In the genomic region with DNA sequence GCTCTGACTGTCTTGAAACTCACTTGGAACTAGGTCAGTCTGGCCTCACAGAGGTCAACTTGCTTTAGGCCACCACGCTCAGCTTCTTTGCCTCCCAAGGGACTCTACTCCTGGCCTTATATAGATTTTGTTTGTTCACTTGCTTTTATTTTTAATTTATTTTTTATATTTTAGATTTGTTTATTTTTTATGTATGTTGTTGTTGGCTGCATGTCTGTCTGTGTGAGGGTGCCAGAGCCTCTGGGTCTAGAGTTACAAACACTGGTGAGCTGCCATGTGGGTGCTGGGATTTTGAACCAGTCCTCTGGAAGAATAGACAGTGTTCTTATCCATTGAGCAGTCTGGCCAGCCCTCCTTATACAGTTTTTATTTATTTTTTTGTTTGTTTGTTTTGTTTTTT, we compare ENCODE assay signal across 11 mouse cellular contexts. TPM values are rescaled to one million over a fixed set of nuclear protein-coding genes. Genes with fewer than 3 reads are reported as not detected.
A peak's percentile ranks its signal among the peaks of the same experiment; 100 is the strongest.
DNase-seq lines count a peak whose midpoint lies in the region; ATAC-seq lines count a peak whose summit lies in the region.
"Had no signal": no experiment of that assay in that cellular context is flagged by ENCODE, and none has a peak within 500 bp of the region (broad histone marks: within the 10 kb centered on the region; RNA-seq: fewer than 3 reads in every experiment).

No protein-coding gene starts in this region.

- no peak for DNase-seq in heart, postnatal 14 days
- DNase-seq in thymus, postnatal 10 days (ENCODE audit: low spot score in 2 of 2): no peak
- no peak for DNase-seq in Muller cell, postnatal 12 days (ENCODE audit: inconsistent ontology term)
- DNase-seq: cerebellum, postnatal 14 days; kidney, adult 8-10 months; lung, adult 18-20 months had no signal

- H3K27ac ChIP-seq in heart, embryonic 13.5 days (replicated peaks): no peak overlapping the region
- no peak overlapping the region for H3K27ac ChIP-seq in hindbrain, embryonic 13.5 days
- H3K27ac ChIP-seq in neural tube, embryonic 13.5 days (replicated peaks): no peak overlapping the region

- peak overlapping the region; percentile 68 for H3K4me2 ChIP-seq in heart, embryonic 13.5 days
- H3K4me2 ChIP-seq in hindbrain, embryonic 13.5 days: peak overlapping the region; percentile 53
- peak overlapping the region; percentile 54 for H3K4me2 ChIP-seq in neural tube, embryonic 13.5 days

- ATAC-seq in heart, embryonic 13.5 days (ENCODE audit: extremely low read depth, insufficient number of reproducible peaks, low FRiP score, low TSS enrichment): no peak
- ATAC-seq in megakaryocyte, adult 5-6 weeks (ENCODE audit: poor library complexity, severe bottlenecking): no peak
- no peak for ATAC-seq in hindbrain, embryonic 13.5 days (ENCODE audit: low FRiP score)
- ATAC-seq in neural tube, embryonic 13.5 days (ENCODE audit: low read depth): no peak

- no peaks in the 10 kb centered on the region for H3K9me3 ChIP-seq in heart, embryonic 13.5 days
- H3K9me3 ChIP-seq in megakaryocyte, embryonic 14.5 days: no peaks in the 10 kb centered on the region
- no peaks in the 10 kb centered on the region for H3K9me3 ChIP-seq in hindbrain, embryonic 13.5 days
- no peaks in the 10 kb centered on the region for H3K9me3 ChIP-seq in neural tube, embryonic 13.5 days

- peaks cover 24% of the 10 kb centered on the region for H3K4me1 ChIP-seq in heart, embryonic 13.5 days
- H3K4me1 ChIP-seq in megakaryocyte, embryonic 14.5 days: peaks cover 49% of the 10 kb centered on the region
- peaks cover 14% of the 10 kb centered on the region for H3K4me1 ChIP-seq in hindbrain, embryonic 13.5 days (replicated peaks)
- peaks cover 19% of the 10 kb centered on the region for H3K4me1 ChIP-seq in neural tube, embryonic 13.5 days (replicated peaks)

- H3K27me3 ChIP-seq in heart, embryonic 13.5 days (replicated peaks): no peaks in the 10 kb centered on the region
- H3K27me3 ChIP-seq in megakaryocyte, embryonic 14.5 days (replicated peaks): no peaks in the 10 kb centered on the region
- H3K27me3 ChIP-seq in hindbrain, embryonic 13.5 days: no peaks in the 10 kb centered on the region
- H3K27me3 ChIP-seq in neural tube, embryonic 13.5 days: no peaks in the 10 kb centered on the region

- H3K9ac ChIP-seq in heart, embryonic 13.5 days: no peak overlapping the region
- no peak overlapping the region; the same call in 1 of the 2 replicates for H3K9ac ChIP-seq in hindbrain, embryonic 13.5 days
- 0 out of 2 replicates have a peak overlapping the region, but pooled peaks have one; percentile 13 for H3K9ac ChIP-seq in neural tube, embryonic 13.5 days

- intact Hi-C loops in heart, postnatal 14 days (cut with DNase I): no loop called here

- peaks cover 35% of the 10 kb centered on the region for H3K36me3 ChIP-seq in heart, embryonic 13.5 days
- H3K36me3 ChIP-seq in megakaryocyte, embryonic 14.5 days (replicated peaks; ENCODE audit: low read length): peaks cover 35% of the 10 kb centered on the region
- peaks cover 24% of the 10 kb centered on the region for H3K36me3 ChIP-seq in hindbrain, embryonic 13.5 days
- peaks cover 31% of the 10 kb centered on the region for H3K36me3 ChIP-seq in neural tube, embryonic 13.5 days

- H3K4me3 ChIP-seq in heart, embryonic 13.5 days: no peak overlapping the region
- H3K4me3 ChIP-seq in megakaryocyte, embryonic 14.5 days (replicated peaks): peak overlapping the region; percentile 82
- peak overlapping the region; percentile 65; the same call in 1 of the 2 replicates for H3K4me3 ChIP-seq in hindbrain, embryonic 13.5 days
- H3K4me3 ChIP-seq in neural tube, embryonic 13.5 days: peak overlapping the region; percentile 81

- WGBS in heart, embryonic 13.5 days: 97% methylated on average over 1 of the region's 1 CpGs
- 85% methylated on average over 1 of the region's 1 CpGs for WGBS in hindbrain, embryonic 13.5 days
- 84% methylated on average over 1 of the region's 1 CpGs for whole genome bisulfite sequencing in neural tube, embryonic 13.5 days

RNA-seq across cellular contexts. Expression of gene Vps72, which starts 1.9 kb away (rescaled TPM):
- polyA plus RNA-seq in heart, embryonic 13.5 days (2015; fragmentation: Nextera tagmentation; extraction: Ambion mirVana): 98.9 and 100.0 TPM in 2 replicates
- 10 to 100 TPM; 32.4 to 32.5 TPM for total RNA-seq in heart, postnatal 14 days (2021)
- 231 and 749 TPM in 2 replicates for polyA plus RNA-seq in megakaryocyte, embryonic 14.5 days (2012; ENCODE audit: insufficient read depth, low replicate concordance)
- 33.6 and 37.3 TPM in 2 replicates for total RNA-seq in megakaryocyte, adult 5-6 weeks (2015)
- 74.0 and 77.3 TPM in 2 replicates for total RNA-seq in megakaryocyte, adult 5-6 weeks (2017)
- polyA plus RNA-seq in hindbrain, embryonic 13.5 days (2015; fragmentation: Nextera tagmentation; extraction: Ambion mirVana): 219 and 221 TPM in 2 replicates
- polyA plus RNA-seq in neural tube, embryonic 13.5 days (2015; fragmentation: Nextera tagmentation; extraction: Ambion mirVana): 201 and 203 TPM in 2 replicates

RNA-seq across cellular contexts. Expression of gene Pip5k1a, which starts 6.0 kb away (rescaled TPM):
- polyA plus RNA-seq in heart, embryonic 13.5 days (2015; fragmentation: Nextera tagmentation; extraction: Ambion mirVana): 16.4 and 17.5 TPM in 2 replicates
- total RNA-seq in heart, postnatal 14 days (2021): 10 to 100 TPM; 18.3 to 19.2 TPM
- polyA plus RNA-seq in megakaryocyte, embryonic 14.5 days (2012; ENCODE audit: insufficient read depth, low replicate concordance): 6.3 and 16.2 TPM in 2 replicates
- 9.7 and 15.8 TPM in 2 replicates for total RNA-seq in megakaryocyte, adult 5-6 weeks (2015)
- 12.4 and 14.5 TPM in 2 replicates for total RNA-seq in megakaryocyte, adult 5-6 weeks (2017)
- 15.4 and 16.7 TPM in 2 replicates for polyA plus RNA-seq in hindbrain, embryonic 13.5 days (2015; fragmentation: Nextera tagmentation; extraction: Ambion mirVana)
- 17.3 and 18.6 TPM in 2 replicates for polyA plus RNA-seq in neural tube, embryonic 13.5 days (2015; fragmentation: Nextera tagmentation; extraction: Ambion mirVana)

RNA-seq across cellular contexts. Expression of gene Tmod4, which starts 11.5 kb away (rescaled TPM):
- polyA plus RNA-seq in heart, embryonic 13.5 days (2015; fragmentation: Nextera tagmentation; extraction: Ambion mirVana): 0.82 and 1.4 TPM in 2 replicates
- 10 to 100 TPM; 10.6 to 11.1 TPM for total RNA-seq in heart, postnatal 14 days (2021)
- polyA plus RNA-seq in megakaryocyte, embryonic 14.5 days (2012; ENCODE audit: insufficient read depth, low replicate concordance): not detected in 2 replicates
- 1.1 and 4.4 TPM in 2 replicates for total RNA-seq in megakaryocyte, adult 5-6 weeks (2015)
- total RNA-seq in megakaryocyte, adult 5-6 weeks (2017): not detected in 2 replicates
- 0.99 and 1.5 TPM in 2 replicates for polyA plus RNA-seq in hindbrain, embryonic 13.5 days (2015; fragmentation: Nextera tagmentation; extraction: Ambion mirVana)
- polyA plus RNA-seq in neural tube, embryonic 13.5 days (2015; fragmentation: Nextera tagmentation; extraction: Ambion mirVana): 0.96 and 1.7 TPM in 2 replicates

RNA-seq across cellular contexts. Expression of gene Scnm1, which starts 21.1 kb away (rescaled TPM):
- 51.7 and 54.2 TPM in 2 replicates for polyA plus RNA-seq in heart, embryonic 13.5 days (2015; fragmentation: Nextera tagmentation; extraction: Ambion mirVana)
- 10 to 100 TPM; 29.5 to 33.5 TPM for total RNA-seq in heart, postnatal 14 days (2021)
- polyA plus RNA-seq in megakaryocyte, embryonic 14.5 days (2012; ENCODE audit: insufficient read depth, low replicate concordance): 5.8 and 7.2 TPM in 2 replicates
- total RNA-seq in megakaryocyte, adult 5-6 weeks (2015): 51.3 and 61.3 TPM in 2 replicates
- total RNA-seq in megakaryocyte, adult 5-6 weeks (2017): 68.0 and 72.8 TPM in 2 replicates
- 95.9 and 97.1 TPM in 2 replicates for polyA plus RNA-seq in hindbrain, embryonic 13.5 days (2015; fragmentation: Nextera tagmentation; extraction: Ambion mirVana)
- polyA plus RNA-seq in neural tube, embryonic 13.5 days (2015; fragmentation: Nextera tagmentation; extraction: Ambion mirVana): 96.8 and 98.2 TPM in 2 replicates

RNA-seq across cellular contexts. Expression of gene Lysmd1, which starts 21.1 kb away (rescaled TPM):
- 8.8 and 9.8 TPM in 2 replicates for polyA plus RNA-seq in heart, embryonic 13.5 days (2015; fragmentation: Nextera tagmentation; extraction: Ambion mirVana)
- total RNA-seq in heart, postnatal 14 days (2021): 1 to 10 TPM; 6.4 to 7.4 TPM
- polyA plus RNA-seq in megakaryocyte, embryonic 14.5 days (2012; ENCODE audit: insufficient read depth, low replicate concordance): 3.8 and 5.1 TPM in 2 replicates
- total RNA-seq in megakaryocyte, adult 5-6 weeks (2015): 3.3 and 3.8 TPM in 2 replicates
- 4.4 and 5.0 TPM in 2 replicates for total RNA-seq in megakaryocyte, adult 5-6 weeks (2017)
- polyA plus RNA-seq in hindbrain, embryonic 13.5 days (2015; fragmentation: Nextera tagmentation; extraction: Ambion mirVana): 36.8 and 38.4 TPM in 2 replicates
- 34.7 and 39.1 TPM in 2 replicates for polyA plus RNA-seq in neural tube, embryonic 13.5 days (2015; fragmentation: Nextera tagmentation; extraction: Ambion mirVana)
